Comparison of ENCODE assay signal across 15 mouse cellular contexts in the genomic region with DNA sequence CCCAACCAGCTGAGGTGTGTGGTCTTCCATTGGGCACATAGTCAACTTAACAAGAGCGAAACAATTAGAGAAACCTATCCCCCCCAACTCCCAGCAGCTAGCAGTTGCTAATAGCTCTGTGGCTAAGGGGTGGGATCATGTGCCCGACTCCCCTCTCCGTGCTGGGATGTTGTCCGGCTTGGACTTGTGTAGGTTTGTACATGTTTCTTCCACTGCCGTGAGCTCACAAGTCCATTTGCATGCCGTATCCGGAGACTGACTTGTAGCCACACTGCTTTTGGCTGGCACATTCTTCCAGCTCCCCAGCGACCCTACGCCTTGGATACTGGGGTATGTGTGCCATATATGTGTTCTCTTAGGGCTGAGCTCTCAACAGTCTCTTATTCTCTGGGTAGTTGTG. TPM values are rescaled to one million over a fixed set of nuclear protein-coding genes. Genes with fewer than 3 reads are reported as not detected.
DNase-seq lines count a peak whose midpoint lies in the region; ATAC-seq and TF ChIP-seq lines count a peak whose summit lies in the region.
"Had no signal": no experiment of that assay in that cellular context is flagged by ENCODE, and none has a peak within 500 bp of the region (broad histone marks: within the 10 kb centered on the region; RNA-seq: fewer than 3 reads in every experiment).

No protein-coding gene starts in this region.

- H3K27me3 ChIP-seq in heart, embryonic 12.5 days (replicated peaks): no peaks in the 10 kb centered on the region
- no peaks in the 10 kb centered on the region for H3K27me3 ChIP-seq in liver, adult 2 months (ENCODE audit: control insufficient read depth, insufficient read depth, low read length)
- H3K27me3 ChIP-seq in E14TG2a.4 (ENCODE audit: insufficient read depth, low read length): no peaks in the 10 kb centered on the region
- H3K27me3 ChIP-seq: limb, embryonic 15.5 days; neural tube, embryonic 12.5 days had no signal

- no peak overlapping the region for H3K4me3 ChIP-seq in heart, embryonic 12.5 days
- H3K4me3 ChIP-seq in liver, adult 2 months (ENCODE audit: insufficient read depth, low read depth, low read length): no peak overlapping the region
- H3K4me3 ChIP-seq in E14TG2a.4 (replicated peaks; ENCODE audit: low read length): peak overlapping the region; percentile 55
- H3K4me3 ChIP-seq in brown adipose tissue, adult 24 weeks (ENCODE audit: insufficient read depth, low read depth, low read length): no peak overlapping the region
- H3K4me3 ChIP-seq: limb, embryonic 15.5 days; neural tube, embryonic 12.5 days had no signal

- TF ChIP-seq POLR2A in liver, adult 2 months (IDR thresholded peaks at IDR 0.05; ENCODE audit: extremely low read depth, insufficient read depth, low read length): no peak

- H3K27ac ChIP-seq in heart, embryonic 12.5 days (ENCODE audit: poor library complexity, severe bottlenecking): no peak overlapping the region
- peak overlapping the region; percentile 3; the same call in 1 of the 2 replicates for H3K27ac ChIP-seq in liver, adult 2 months (replicated peaks; ENCODE audit: insufficient read depth, low read depth, low read length)
- H3K27ac ChIP-seq in brown adipose tissue, adult 24 weeks (replicated peaks; ENCODE audit: low read depth, low read length): peak overlapping the region; percentile 22
- H3K27ac ChIP-seq: limb, embryonic 15.5 days; neural tube, embryonic 12.5 days had no signal

- no peaks in the 10 kb centered on the region for H3K36me3 ChIP-seq in heart, embryonic 12.5 days
- H3K36me3 ChIP-seq in liver, adult 2 months (ENCODE audit: control insufficient read depth, insufficient read depth, low read length): no peaks in the 10 kb centered on the region
- H3K36me3 ChIP-seq in E14TG2a.4 (ENCODE audit: insufficient read depth, low read length): peaks cover 21% of the 10 kb centered on the region; the same call in 1 of the 2 replicates
- H3K36me3 ChIP-seq: limb, embryonic 15.5 days; neural tube, embryonic 12.5 days had no signal

- WGBS in heart, embryonic 12.5 days: 83% methylated on average over 9 of the region's 9 CpGs
- WGBS in liver, adult 2 months: 83% methylated on average over 9 of the region's 9 CpGs

- ATAC-seq in heart, embryonic 12.5 days (ENCODE audit: insufficient number of reproducible peaks, low FRiP score): no peak
- ATAC-seq: hindbrain, embryonic 16.5 days; midbrain, embryonic 16.5 days had no signal

- TF ChIP-seq CTCF in liver, adult 2 months (IDR thresholded peaks at IDR 0.05; ENCODE audit: low read depth, low read length): no peak
- TF ChIP-seq CTCF in E14TG2a.4 (conservative IDR thresholded peaks at IDR 0.05; ENCODE audit: low read length): no peak

- no peak overlapping the region for H3K4me2 ChIP-seq in heart, embryonic 12.5 days
- H3K4me2 ChIP-seq: limb, embryonic 15.5 days; neural tube, embryonic 12.5 days had no signal

- no peak for DNase-seq in heart, postnatal 25 days (ENCODE audit: low spot score)
- DNase-seq in liver, adult 2 months (ENCODE audit: extremely low read depth, low read depth, low spot score): no peak
- DNase-seq in liver: no peak
- no peak for DNase-seq in ovary, postnatal 36 days (ENCODE audit: low spot score)
- DNase-seq: cerebellum, adult 9-11 months; gastrocnemius, postnatal 36 days; kidney, postnatal 14 days; right cerebral cortex, postnatal 25 days had no signal

- 0 out of 2 replicates have a peak overlapping the region, but pooled peaks have one; percentile 34 for H3K9ac ChIP-seq in heart, embryonic 12.5 days
- no peak overlapping the region for H3K9ac ChIP-seq in liver, adult 2 months (ENCODE audit: low read depth, low read length)
- H3K9ac ChIP-seq: limb, embryonic 15.5 days; neural tube, embryonic 12.5 days had no signal

- H3K79me2 ChIP-seq in liver, adult 2 months (ENCODE audit: control insufficient read depth, insufficient read depth, low read length): peaks cover 21% of the 10 kb centered on the region; the same call in 1 of the 2 replicates

- H3K9me3 ChIP-seq in heart, embryonic 12.5 days (replicated peaks): no peaks in the 10 kb centered on the region
- H3K9me3 ChIP-seq in E14TG2a.4 (ENCODE audit: low read length): no peaks in the 10 kb centered on the region
- H3K9me3 ChIP-seq: limb, embryonic 15.5 days; neural tube, embryonic 12.5 days had no signal

- H3K4me1 ChIP-seq in heart, embryonic 12.5 days (replicated peaks): peaks cover 85% of the 10 kb centered on the region
- peaks cover 33% of the 10 kb centered on the region for H3K4me1 ChIP-seq in liver, adult 2 months (ENCODE audit: control insufficient read depth, insufficient read depth, low read length)
- peaks cover 99% of the 10 kb centered on the region for H3K4me1 ChIP-seq in E14TG2a.4 (replicated peaks; ENCODE audit: low read depth, low read length)
- H3K4me1 ChIP-seq in brown adipose tissue, adult 24 weeks (ENCODE audit: control insufficient read depth, insufficient read depth, insufficient read length, low read length): peaks cover 58% of the 10 kb centered on the region

- intact Hi-C loops in heart, postnatal 25 days (cut with DNase I): no loop called here

RNA-seq across cellular contexts. Expression of a gene that starts 55.4 kb away (rescaled TPM):
- polyA plus RNA-seq in heart, embryonic 12.5 days (2016; fragmentation: Nextera tagmentation; extraction: Ambion mirVana): 37.3 and 42.0 TPM in 2 replicates
- total RNA-seq in heart, postnatal 25 days (2021): 100 to 1,000 TPM; 309 to 322 TPM
- total RNA-seq in liver, adult 2 months (2014; rRNA removed): 50.3 and 56.6 TPM in 2 replicates
- polyA plus RNA-seq in liver, adult 2 months (2012; rRNA removed): 58.8 and 61.2 TPM in 2 replicates
- polyA plus RNA-seq in brown adipose tissue, adult 24 weeks (2012; ENCODE audit: insufficient read depth, insufficient read length, missing spikeins): 64.3 and 66.0 TPM in 2 replicates
